Mouse (Mus musculus) heart, embryonic 12.5 days (tissue): ENCODE results near the gene Cdk5rap2. TPM values are rescaled to one million over a fixed set of nuclear protein-coding genes. Genes with fewer than 3 reads are reported as not detected.

Source experiments
- ATAC-seq: fragments of 200-750 bp; cut with Nextera tagmentation; 2 replicates; pipeline ENCODE4 v1.8.0; 2017; ENCODE audit warnings: moderate TSS enrichment, moderate library complexity; ENCODE audit not compliant: insufficient number of reproducible peaks, low FRiP score
- H3K27ac ChIP-seq: fragments of 300-500 bp; sonication (generic); 2 replicates; pipeline ENCODE4 v1.5.1; 2016; ENCODE audit warnings: mild to moderate bottlenecking, moderate library complexity; ENCODE audit not compliant: poor library complexity, severe bottlenecking
- H3K27me3 ChIP-seq: fragments of 300-500 bp; sonication (generic); replicated peaks from 2 replicates; pipeline ENCODE4 v1.6.1; 2016; ENCODE audit warnings: mild to moderate bottlenecking, moderate library complexity
- H3K36me3 ChIP-seq: fragments of 300-500 bp; sonication (generic); 2 replicates; pipeline ENCODE4 v1.6.1; 2016; ENCODE audit warnings: mild to moderate bottlenecking, moderate library complexity
- H3K4me1 ChIP-seq: fragments of 300-500 bp; sonication (generic); replicated peaks from 2 replicates; pipeline ENCODE4 v1.6.1; 2016; ENCODE audit warnings: mild to moderate bottlenecking
- H3K4me2 ChIP-seq: fragments of 300-500 bp; sonication (generic); 2 replicates; pipeline ENCODE4 v1.6.1; 2016; ENCODE audit warnings: mild to moderate bottlenecking, moderate library complexity
- H3K4me3 ChIP-seq: fragments of 300-500 bp; sonication (generic); 2 replicates; pipeline ENCODE4 v1.5.1; 2016; ENCODE audit warnings: mild to moderate bottlenecking
- H3K9ac ChIP-seq: fragments of 300-500 bp; sonication (generic); 2 replicates; pipeline ENCODE4 v1.6.1; 2016; ENCODE audit warnings: mild to moderate bottlenecking, moderate library complexity
- H3K9me3 ChIP-seq: fragments of 300-500 bp; sonication (generic); replicated peaks from 2 replicates; pipeline ENCODE4 v1.6.1; 2016; ENCODE audit warnings: mild to moderate bottlenecking, moderate library complexity
- WGBS: fragments of 180-500 bp; shearing (Covaris S2); methylation state at CpG from one replicate; pipeline ENCODE4 v1.1.7; 2016; 5-methylcytosine and 5-hydroxymethylcytosine counted together
- polyA plus RNA-seq: library from polyadenylated mRNA; unstranded; fragments of >200 nt; fragmentation: Nextera tagmentation; extraction: Ambion mirVana; gene quantifications from 2 replicates; pipeline ENCODE4 v1.2.1, GENCODE M21; 2016

Cdk5rap2 gene
- polyA plus RNA-seq, 1 experiment from 2014 or later, result 16.3 TPM

DNA sequence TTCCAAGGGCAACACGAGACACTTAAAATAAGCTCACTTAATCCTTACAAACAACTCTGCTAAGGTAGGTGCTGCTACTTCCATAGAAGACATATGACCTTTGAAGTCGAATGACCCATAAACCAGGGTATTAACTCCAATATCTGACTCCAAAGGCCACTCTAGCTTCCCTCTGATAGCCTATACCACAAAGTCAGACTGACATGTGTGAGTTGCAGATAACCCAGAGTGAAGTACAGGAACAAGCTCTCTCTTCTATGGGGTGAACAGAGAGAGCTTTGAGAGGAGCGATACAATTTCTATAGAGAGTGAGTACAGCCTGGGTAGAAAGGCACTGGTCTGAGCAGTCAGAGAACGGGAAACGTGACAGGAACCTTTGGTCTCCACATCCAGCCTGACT lies 148.9 kb downstream of the Cdk5rap2 start:
- H3K36me3 ChIP-seq, result peaks cover 33% of the 10 kb centered on the region
- no peak overlapping the region for H3K27ac ChIP-seq
- H3K4me3 ChIP-seq, result no peak overlapping the region
- no peak overlapping the region for H3K9ac ChIP-seq
- no peak overlapping the region for H3K4me2 ChIP-seq
- H3K27me3 ChIP-seq, result no peaks in the 10 kb centered on the region
- peaks cover 7% of the 10 kb centered on the region; the same call in 1 of the 2 replicates for H3K4me1 ChIP-seq
- no peaks in the 10 kb centered on the region for H3K9me3 ChIP-seq
- no peak for ATAC-seq
- WGBS, result 60% methylated on average over 5 of the region's 5 CpGs

DNA sequence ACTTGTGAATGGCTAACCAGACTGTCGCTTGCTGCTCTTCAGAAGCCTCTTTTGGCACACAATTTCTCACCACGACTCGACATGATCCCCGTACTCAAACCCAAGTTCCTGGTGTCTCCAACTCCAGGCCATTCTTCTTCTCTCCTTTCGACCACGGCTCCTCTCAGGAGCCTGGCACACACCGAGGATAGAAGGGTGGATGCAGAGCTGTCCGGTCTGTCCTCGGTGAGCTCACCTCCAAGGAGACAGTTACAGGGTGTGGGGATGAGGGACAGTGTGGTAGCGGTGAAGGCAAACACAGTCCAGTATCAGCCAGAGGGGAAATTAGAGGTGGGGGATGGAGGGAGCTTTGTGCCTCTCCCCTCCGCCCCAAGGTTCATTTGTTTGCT lies 149.8 kb downstream of the Cdk5rap2 start:
- Histone ChIP-seq H3K4me1 (peaks cover 7% of the 10 kb centered on the region; the same call in 1 of the 2 replicates), H3K36me3 (peaks cover 35% of the 10 kb centered on the region), H3K4me3 (no peak overlapping the region), H3K9me3 (no peaks in the 10 kb centered on the region), H3K4me2 (no peak overlapping the region), H3K27ac (no peak overlapping the region), H3K27me3 (no peaks in the 10 kb centered on the region), H3K9ac (no peak overlapping the region)
- no peak for ATAC-seq
- 83% methylated on average over 11 of the region's 11 CpGs for WGBS

DNA sequence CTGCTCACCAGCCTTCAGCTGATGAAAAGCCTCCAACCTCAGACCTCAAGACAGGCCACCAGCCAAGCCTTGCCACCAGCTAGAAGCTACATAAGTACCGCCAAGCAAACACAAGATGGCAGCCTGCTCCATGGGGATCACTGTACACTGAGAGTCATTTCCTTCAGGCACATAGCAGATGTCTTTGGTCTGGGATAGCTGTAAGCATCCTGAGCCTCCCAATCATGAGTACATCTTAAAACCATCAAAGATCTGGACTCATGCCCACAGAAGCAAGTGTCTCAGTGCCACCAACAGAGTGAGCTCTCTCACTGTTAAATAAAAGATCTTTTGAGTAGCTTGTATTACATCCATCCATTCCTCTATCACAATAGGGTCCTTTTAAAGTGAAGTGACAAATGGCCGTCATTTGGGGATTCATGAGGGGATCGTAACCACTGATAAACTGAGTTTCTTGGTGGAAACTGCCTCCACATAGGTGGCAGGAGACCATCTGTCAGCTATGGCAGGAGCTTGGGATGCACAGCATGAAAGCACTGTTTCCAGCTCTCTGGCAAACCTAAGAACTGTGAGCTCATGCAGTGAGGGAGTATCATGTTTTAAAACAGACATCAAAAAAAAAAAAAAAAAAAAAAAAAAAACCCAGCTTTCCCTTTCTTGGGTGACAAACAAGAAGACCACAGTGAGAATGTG lies 150.4 kb downstream of the Cdk5rap2 start:
- no peak overlapping the region for H3K9ac ChIP-seq
- H3K4me2 ChIP-seq, result no peak overlapping the region
- H3K27me3 ChIP-seq, result no peaks in the 10 kb centered on the region
- 80% methylated on average over 3 of the region's 3 CpGs for WGBS
- H3K9me3 ChIP-seq, result no peaks in the 10 kb centered on the region
- H3K36me3 ChIP-seq, result peaks cover 37% of the 10 kb centered on the region
- H3K4me3 ChIP-seq, result no peak overlapping the region
- H3K27ac ChIP-seq, result no peak overlapping the region
- peaks cover 7% of the 10 kb centered on the region; the same call in 1 of the 2 replicates for H3K4me1 ChIP-seq
- ATAC-seq, result no peak

DNA sequence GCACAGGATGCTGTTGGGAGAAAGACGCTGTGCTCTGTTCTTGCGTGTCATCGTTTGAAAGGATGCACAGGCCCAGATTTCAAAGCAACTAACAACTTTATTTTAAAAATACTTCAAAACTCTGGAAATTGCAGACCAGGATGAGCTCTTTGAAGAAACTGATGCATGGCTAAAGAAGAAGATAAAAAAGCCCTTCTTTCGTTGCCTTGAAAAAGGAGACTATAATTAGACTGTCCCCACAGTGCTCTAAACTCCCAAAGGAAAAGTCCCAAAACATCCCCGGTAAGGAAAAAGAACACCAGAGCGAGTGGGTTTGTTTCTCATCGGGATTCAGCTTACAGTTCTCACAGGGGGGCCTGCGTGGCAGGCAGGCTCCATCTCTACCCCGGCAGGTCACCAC lies 151.4 kb downstream of the Cdk5rap2 start:
- H3K36me3 ChIP-seq, result peaks cover 37% of the 10 kb centered on the region
- no peak overlapping the region for H3K4me2 ChIP-seq
- H3K9ac ChIP-seq, result no peak overlapping the region
- no peak overlapping the region for H3K4me3 ChIP-seq
- no peaks in the 10 kb centered on the region for H3K9me3 ChIP-seq
- 59% methylated on average over 9 of the region's 9 CpGs for WGBS
- no peaks in the 10 kb centered on the region for H3K27me3 ChIP-seq
- ATAC-seq, result no peak
- peaks cover 7% of the 10 kb centered on the region; the same call in 1 of the 2 replicates for H3K4me1 ChIP-seq
- H3K27ac ChIP-seq, result no peak overlapping the region

DNA sequence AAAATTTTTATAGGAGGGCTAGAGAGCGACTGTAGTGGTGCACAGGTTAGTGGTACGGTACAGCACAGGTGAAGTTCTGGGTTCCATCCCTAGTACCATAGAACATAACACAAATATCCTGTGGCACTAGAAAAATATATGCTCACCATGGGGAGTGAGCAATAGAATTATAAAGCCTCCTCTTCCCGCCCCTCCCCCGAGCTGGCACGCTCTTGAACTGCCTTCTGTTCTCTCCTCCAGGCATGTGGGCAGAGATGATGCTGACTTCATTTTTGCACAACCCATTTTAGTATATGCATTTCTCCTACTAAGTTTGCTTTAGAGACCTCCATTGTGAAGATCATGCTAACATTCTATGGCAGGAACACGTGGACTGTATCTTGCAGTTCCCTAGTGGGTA lies 152.0 kb downstream of the Cdk5rap2 start:
- H3K27me3 ChIP-seq, result no peaks in the 10 kb centered on the region
- no peak overlapping the region for H3K27ac ChIP-seq
- H3K4me1 ChIP-seq, result peaks cover 7% of the 10 kb centered on the region; the same call in 1 of the 2 replicates
- H3K4me3 ChIP-seq, result no peak overlapping the region
- H3K4me2 ChIP-seq, result no peak overlapping the region
- no peak overlapping the region for H3K9ac ChIP-seq
- no peaks in the 10 kb centered on the region for H3K9me3 ChIP-seq
- peaks cover 38% of the 10 kb centered on the region for H3K36me3 ChIP-seq
- 80% methylated on average over 6 of the region's 6 CpGs for WGBS
- ATAC-seq, result no peak

DNA sequence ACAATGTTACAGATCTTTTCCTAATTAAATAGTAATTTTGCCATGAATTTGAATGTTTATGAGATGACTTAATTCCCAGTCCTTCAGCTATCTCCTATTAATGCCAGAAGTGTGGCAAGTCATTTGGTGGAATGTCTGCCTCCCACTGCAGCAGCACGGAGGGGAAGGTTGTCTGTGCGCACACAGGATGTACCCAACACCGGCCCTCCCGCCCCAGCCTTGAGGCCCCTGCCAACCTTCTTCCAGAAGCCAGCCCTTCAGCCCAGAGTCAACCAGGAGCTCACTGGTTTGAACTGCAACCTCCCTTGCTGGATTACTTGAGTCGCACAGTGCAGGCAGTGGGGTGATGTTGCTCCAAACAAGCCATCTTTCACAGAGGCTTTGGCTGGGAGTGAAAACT lies 158.5 kb downstream of the Cdk5rap2 start:
- Histone ChIP-seq H3K27ac (no peak overlapping the region), H3K4me3 (no peak overlapping the region), H3K9ac (no peak overlapping the region), H3K36me3 (peaks cover 48% of the 10 kb centered on the region), H3K4me2 (no peak overlapping the region), H3K9me3 (no peaks in the 10 kb centered on the region), H3K4me1 (no peaks in the 10 kb centered on the region), H3K27me3 (no peaks in the 10 kb centered on the region)
- no peak for ATAC-seq
- 81% methylated on average over 5 of the region's 5 CpGs for WGBS

DNA sequence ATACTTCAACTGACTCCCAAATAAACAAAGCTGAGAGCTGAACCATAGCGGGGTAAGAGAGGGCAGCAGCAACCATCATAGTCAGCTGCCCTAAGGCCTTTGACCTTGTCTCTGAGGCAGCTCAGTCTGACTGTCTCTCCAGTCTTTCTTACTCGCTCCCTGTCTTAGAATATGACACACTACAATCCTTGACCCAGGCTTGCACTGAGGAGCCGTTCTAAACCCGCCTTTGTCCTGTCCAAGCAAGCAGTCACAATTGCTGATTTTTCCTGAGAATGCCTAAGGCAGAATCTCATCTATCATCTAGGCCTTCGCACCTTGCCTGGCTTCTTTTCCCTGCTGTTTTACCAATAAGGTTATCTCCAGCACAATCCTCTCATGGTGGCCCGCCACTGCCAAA lies 164.5 kb downstream of the Cdk5rap2 start:
- Histone ChIP-seq H3K4me2 (no peak overlapping the region), H3K36me3 (peaks cover 60% of the 10 kb centered on the region), H3K4me3 (no peak overlapping the region), H3K27ac (no peak overlapping the region), H3K27me3 (no peaks in the 10 kb centered on the region), H3K4me1 (peaks cover 14% of the 10 kb centered on the region), H3K9ac (no peak overlapping the region), H3K9me3 (no peaks in the 10 kb centered on the region)
- no peak for ATAC-seq
- WGBS, result 85% methylated on average over 6 of the region's 6 CpGs

DNA sequence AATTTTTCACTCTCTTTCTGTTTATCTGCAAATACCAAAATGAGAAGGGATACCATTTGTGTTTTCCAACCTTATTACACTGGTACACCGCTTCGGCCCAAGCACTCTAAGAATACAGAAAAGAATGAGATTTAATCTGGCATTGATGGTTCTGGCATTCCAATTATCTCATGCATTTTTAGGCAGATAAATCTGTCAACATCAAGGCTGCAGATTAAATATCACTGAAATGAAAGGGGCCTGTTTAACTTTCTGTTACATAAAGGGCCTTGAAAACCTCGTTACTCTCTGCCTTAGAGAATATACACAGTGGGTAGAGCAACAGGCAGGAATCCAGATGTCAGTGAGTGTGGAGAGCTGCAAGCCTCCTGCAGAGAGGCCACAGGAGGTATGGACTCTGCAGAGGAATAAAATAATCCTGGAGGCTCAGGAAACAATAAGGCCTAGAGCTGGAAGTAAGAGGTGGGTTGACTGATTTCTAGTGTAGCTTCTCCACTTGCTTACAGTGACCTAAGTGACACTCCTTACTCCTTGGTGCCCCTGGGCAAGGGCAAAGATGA lies 166.6 kb downstream of the Cdk5rap2 start:
- Histone ChIP-seq H3K36me3 (peaks cover 70% of the 10 kb centered on the region), H3K9me3 (no peaks in the 10 kb centered on the region), H3K4me3 (no peak overlapping the region), H3K27ac (peak overlapping the region; percentile 16; the same call in 1 of the 2 replicates), H3K4me2 (no peak overlapping the region), H3K4me1 (peaks cover 20% of the 10 kb centered on the region), H3K9ac (no peak overlapping the region), H3K27me3 (no peaks in the 10 kb centered on the region)
- no peak for ATAC-seq
- WGBS, result 50% methylated on average over 3 of the region's 3 CpGs

DNA sequence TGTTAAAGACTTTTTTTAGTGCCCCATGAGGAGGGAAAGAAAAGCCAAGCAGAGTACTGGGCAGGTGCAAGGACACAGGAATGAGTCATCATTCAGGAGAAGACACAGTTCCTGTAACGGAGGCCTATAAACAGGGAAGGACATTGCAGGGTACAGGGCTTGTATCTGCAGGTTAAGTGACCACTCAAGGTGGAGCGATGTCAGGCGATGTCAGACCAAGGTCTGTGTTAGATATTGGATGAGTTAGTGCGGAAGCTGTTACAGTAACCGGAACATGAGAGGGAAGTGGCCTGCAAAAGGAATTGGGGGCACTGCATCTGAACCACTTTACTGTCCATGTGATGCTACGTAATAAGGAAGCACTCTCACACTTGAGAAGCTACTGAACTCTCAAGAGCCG lies 170.5 kb downstream of the Cdk5rap2 start:
- no peak for ATAC-seq

DNA sequence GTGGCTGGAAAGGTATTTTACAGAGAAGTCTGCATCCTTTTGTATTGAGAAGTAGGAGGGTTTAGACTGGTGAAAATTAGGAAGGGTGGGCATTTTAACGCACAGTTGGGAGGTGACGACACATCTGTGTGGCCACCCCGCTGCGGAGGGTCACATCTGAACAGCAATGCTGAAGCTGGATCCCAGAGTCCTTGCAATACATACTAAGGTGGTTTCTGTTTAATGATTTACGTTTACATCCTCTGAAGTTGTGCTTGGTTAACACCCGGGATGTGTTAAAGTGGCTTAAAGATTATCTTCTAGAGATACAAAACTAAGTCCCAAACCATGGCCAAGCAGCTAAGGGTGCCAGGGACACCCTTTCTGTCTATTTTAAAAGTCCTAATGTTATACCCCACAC lies 171.4 kb downstream of the Cdk5rap2 start:
- no peak overlapping the region for H3K27ac ChIP-seq
- WGBS, result 89% methylated on average over 6 of the region's 6 CpGs

More for the DNA sequence above, 170.5 kb downstream of the Cdk5rap2 start:
- H3K4me3 ChIP-seq, result no peak overlapping the region
- 81% methylated on average over 7 of the region's 7 CpGs for WGBS
- H3K4me2 ChIP-seq, result no peak overlapping the region
- peaks cover 20% of the 10 kb centered on the region for H3K4me1 ChIP-seq
- H3K27me3 ChIP-seq, result no peaks in the 10 kb centered on the region
- no peak overlapping the region for H3K27ac ChIP-seq
- peaks cover 84% of the 10 kb centered on the region for H3K36me3 ChIP-seq
- H3K9ac ChIP-seq, result no peak overlapping the region
- no peaks in the 10 kb centered on the region for H3K9me3 ChIP-seq

DNA sequence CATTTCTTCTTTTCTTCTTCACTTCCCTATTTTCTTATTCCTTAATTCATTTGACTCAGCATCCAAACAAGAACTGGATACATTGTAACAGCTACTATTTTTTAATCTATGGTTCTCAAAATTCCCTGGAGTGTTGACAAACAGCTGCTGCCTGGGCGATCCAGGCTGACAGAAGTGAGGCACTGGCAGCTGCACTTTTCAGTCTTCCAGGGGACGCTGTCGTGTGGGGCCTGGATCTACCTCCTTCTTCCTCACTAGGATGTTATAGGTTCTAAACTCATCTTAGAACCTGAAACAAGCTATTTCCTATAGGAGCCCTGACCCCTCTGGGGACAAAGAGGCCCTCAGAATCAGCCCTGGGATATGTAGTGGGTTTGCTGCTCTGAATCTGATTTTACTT lies 177.9 kb downstream of the Cdk5rap2 start:
- ATAC-seq, result no peak
- Histone ChIP-seq H3K27me3 (no peaks in the 10 kb centered on the region), H3K9me3 (no peaks in the 10 kb centered on the region), H3K36me3 (peaks cover 42% of the 10 kb centered on the region), H3K27ac (no peak overlapping the region), H3K9ac (no peak overlapping the region), H3K4me1 (no peaks in the 10 kb centered on the region), H3K4me2 (no peak overlapping the region), H3K4me3 (no peak overlapping the region)
- WGBS, result 84% methylated on average over 3 of the region's 3 CpGs

More for the DNA sequence above, 171.4 kb downstream of the Cdk5rap2 start:
- Histone ChIP-seq H3K9me3 (no peaks in the 10 kb centered on the region), H3K27me3 (no peaks in the 10 kb centered on the region), H3K4me1 (peaks cover 15% of the 10 kb centered on the region), H3K4me3 (no peak overlapping the region), H3K4me2 (no peak overlapping the region), H3K9ac (no peak overlapping the region), H3K36me3 (peaks cover 84% of the 10 kb centered on the region)
- no peak for ATAC-seq
